Mouse (Mus musculus): Measurements from ENCODE around the gene Cdc42ep5.
A peak's percentile ranks its signal among the peaks of the same experiment; 100 is the strongest.
"Not testable (repeated sequence)": the region's sequence is repeated elsewhere in the genome, so short reads cannot be mapped to it uniquely, and the experiment has no call there.

Cdc42ep5 gene

GRCm38 (mm10) chr7:4164090-4164910, at the start of gene Cdc42ep5:
Cdc42ep5 (minus strand) TSS chr7:4164860.
- DNase-seq (ENCODE audit: low spot score in 2 of 2), result no peak

DNA sequence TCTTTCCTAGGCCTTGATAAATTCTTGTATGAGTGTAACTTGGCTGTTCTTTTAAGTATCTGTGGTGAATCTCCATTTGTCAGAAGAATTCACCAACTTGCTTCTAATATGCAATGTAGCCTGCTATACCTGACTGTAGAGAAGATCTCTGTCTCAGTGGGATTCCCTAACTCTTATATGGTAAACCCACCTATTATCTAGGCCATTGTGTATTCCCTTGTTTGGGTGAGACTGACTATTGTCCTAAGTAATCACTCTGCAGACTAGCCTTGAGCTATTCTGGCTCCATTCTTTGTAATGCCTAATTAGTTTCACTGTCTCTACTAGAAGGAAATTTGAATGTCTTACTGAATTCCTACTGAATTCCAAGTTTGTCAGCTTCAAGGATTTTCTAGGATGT, 48.8 kb upstream of the Cdc42ep5 start:
- not testable (repeated sequence) for DNase-seq (ENCODE audit: low spot score in 2 of 2)

DNA sequence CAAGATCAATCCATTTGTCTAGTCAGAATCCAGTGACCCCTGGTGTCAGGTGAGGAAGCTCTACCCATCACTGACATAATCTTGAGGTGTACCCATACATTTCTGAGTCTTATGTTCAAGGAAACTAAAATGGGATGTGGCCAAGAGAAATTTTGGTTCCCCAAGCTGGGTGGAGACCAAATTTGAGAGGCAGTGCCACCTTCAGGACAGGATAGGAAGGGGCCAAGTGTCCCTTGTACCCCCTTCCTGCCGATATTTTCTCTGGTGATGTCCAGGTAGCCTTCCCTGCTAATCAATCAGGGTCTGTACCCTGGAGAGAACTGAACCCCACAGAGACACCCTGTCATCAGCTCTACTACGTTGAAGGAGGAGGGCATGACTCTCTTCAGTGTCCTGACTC, 44.0 kb upstream of the Cdc42ep5 start:
- no peak for DNase-seq (ENCODE audit: low spot score in 2 of 2)

DNA sequence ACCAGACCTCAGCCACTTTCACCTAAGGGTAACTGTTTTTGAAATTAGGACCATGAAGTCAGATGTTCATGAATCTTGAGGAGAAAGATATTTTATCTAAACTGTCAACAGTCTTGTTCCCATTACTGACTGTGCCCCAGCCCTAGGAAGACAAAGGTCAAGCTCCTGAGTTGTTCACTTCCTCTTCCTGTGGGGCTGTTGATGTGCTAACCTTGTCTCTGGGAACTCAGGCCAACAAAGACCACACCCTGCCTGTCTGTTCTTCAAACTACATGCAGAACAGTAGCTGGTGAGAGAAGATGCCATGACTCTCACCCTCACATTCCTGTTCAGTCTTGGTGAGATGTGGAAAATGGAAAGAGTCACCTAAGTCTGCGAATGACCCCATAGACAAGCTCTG, 42.5 kb upstream of the Cdc42ep5 start:
- no peak for DNase-seq (ENCODE audit: low spot score in 2 of 2)

GRCm38 (mm10) chr7:4178438-4178837, 13.8 kb upstream of the Cdc42ep5 start:
- DNase-seq (ENCODE audit: low spot score in 2 of 2), result no peak

DNA sequence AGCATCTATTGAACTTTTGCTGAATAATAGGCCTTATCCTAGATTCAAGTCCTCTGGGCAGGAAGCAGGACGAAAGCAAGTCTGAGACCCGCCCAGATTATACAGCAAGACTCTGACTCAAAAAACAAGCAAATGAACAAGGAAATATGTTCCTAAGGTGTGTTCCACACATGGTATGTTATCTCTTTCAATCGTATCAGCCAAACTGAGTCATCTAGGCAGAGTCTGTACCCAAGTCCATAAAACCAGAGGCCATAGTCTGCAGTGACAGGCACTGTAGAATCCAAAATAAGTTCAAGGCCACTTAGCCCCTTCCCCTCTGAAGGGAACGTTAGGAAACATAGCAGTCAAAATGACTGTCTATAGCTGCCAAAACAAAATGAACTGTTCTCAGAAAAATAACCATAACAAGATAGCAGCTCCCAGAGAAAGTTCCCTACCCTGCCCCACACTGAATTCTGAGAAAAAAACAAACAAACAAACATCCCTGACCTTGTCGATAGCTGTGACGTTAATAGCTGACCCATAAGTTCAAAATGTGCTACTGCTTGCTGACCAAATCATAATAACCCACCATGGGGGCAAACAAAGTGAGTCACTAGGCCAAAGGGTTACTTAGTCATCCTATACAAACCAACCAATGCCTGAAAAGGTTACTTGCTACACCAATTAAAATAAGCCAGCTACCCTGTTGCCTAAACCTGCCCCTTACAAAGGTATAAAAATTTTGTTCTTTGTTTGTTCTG, 5.7 kb upstream of the Cdc42ep5 start:
- no peak for DNase-seq (ENCODE audit: low spot score in 2 of 2)

- DNase-seq (ENCODE audit: low spot score in 2 of 2), result no peak
Measured at GRCm38 (mm10) chr7:4167098-4167497, 2.4 kb upstream of the Cdc42ep5 start.

DNA sequence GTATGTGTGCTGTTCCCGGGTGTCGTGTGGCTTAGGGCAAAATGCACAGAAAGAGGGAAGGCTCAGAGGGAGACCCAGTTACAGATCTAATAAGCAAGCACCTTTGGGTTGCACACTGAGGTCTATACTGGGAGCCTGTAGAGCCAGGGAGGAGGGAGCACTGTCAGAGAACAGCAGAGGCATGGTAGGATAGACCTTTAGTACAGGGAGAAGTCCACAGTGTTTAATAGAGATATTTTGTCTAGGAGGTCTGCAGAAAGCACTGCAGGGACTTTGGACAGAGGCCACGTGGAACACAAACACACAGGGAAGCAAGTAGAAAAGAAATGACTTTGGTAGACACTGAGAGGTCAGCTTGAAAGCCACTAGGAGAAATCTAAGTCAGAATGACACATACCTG, 626 bp upstream of the Cdc42ep5 start:
- DNase-seq (ENCODE audit: low spot score in 2 of 2), result no peak

DNA sequence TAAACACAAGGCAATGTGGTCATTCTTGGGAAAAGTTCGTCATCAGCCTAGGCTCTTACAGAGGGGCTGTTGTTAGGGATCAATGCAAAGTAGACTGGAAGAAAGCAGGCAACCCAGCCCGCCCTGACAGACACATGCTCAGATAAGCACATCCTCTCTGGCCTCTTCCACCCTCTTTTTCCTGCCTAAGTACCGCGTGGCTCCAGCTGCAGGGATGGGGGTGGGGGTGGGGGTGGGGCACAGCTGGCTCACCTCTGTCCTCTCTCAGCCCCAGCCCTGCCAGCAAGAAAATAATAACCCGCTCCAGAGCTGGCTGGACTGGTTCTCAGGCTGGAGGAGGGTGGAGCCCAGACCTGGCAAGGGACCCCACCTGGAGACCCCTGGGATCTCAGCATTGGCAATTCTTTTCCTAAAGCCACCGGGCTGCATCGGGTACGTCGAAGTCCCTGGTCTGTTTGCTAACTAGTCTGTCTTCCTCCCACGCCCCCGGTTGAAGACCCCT, 1.0 kb downstream of the Cdc42ep5 start:
- DNase-seq (ENCODE audit: low spot score in 2 of 2), result no peak

- DNase-seq (ENCODE audit: low spot score in 2 of 2), result not testable (repeated sequence)
Measured at GRCm38 (mm10) chr7:4161596-4161995, 3.1 kb downstream of the Cdc42ep5 start.

GRCm38 (mm10) chr7:4154976-4155375, 9.7 kb downstream of the Cdc42ep5 start:
- DNase-seq (ENCODE audit: low spot score in 2 of 2), result no peak

GRCm38 (mm10) chr7:4154356-4154755, 10.3 kb downstream of the Cdc42ep5 start:
- DNase-seq (ENCODE audit: low spot score in 2 of 2), result no peak

GRCm38 (mm10) chr7:4151241-4151640, 13.4 kb downstream of the Cdc42ep5 start:
- DNase-seq (ENCODE audit: low spot score in 2 of 2), result no peak

- no peak for DNase-seq (ENCODE audit: low spot score in 2 of 2)
Measured at GRCm38 (mm10) chr7:4150811-4151221, 13.8 kb downstream of the Cdc42ep5 start.

GRCm38 (mm10) chr7:4150059-4150541, 14.6 kb downstream of the Cdc42ep5 start, which contains the start of gene Leng9:
Leng9 (minus strand) TSS chr7:4150374.
- no peak for DNase-seq (ENCODE audit: low spot score in 2 of 2)

- DNase-seq (ENCODE audit: low spot score in 2 of 2), result peak; percentile 81 to 84
Measured at GRCm38 (mm10) chr7:4149209-4150054, 15.2 kb downstream of the Cdc42ep5 start.

DNA sequence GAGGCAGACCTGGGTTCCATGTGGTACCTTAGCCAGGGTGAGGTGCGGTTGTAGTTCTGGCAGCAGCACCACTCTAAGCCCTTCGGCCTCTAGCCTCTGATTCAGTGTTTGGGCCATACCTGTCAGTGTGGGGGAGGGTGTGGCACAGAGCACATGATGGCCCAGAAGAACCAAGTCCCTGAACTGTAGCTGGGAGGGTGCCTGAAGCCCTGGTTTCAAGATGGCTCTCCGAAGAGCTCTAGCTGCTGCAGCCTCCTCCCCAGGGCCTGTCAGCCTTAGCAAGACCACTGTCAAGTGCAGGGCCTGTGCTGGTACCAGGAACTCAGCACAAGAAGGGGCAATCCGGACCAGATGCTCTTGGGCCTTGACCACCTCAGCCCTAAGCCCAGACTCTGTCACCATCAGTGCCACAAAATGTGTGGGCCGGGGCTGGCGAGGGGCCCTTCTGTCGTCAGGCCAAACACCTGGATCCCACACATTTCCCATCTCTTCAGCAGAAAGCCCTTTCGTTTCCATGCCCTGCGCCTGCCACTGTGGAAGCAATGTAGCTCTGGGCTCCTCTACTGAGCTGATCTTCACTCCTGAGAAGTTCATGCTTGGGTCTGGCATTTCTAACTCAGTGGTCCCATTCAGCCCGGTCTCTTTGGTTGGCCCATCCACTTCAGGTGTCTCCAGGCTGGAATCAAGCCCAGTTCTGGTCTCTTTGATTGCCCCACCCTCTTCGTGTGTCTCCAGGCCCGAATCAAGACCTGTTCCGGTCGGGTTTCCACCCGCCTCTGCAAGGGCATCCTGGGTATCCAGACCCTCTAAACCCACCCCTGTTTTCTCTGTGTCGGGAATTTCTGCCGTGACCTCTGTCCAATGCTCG, 16.1 kb downstream of the Cdc42ep5 start:
- DNase-seq (ENCODE audit: low spot score in 2 of 2), result no peak

DNA sequence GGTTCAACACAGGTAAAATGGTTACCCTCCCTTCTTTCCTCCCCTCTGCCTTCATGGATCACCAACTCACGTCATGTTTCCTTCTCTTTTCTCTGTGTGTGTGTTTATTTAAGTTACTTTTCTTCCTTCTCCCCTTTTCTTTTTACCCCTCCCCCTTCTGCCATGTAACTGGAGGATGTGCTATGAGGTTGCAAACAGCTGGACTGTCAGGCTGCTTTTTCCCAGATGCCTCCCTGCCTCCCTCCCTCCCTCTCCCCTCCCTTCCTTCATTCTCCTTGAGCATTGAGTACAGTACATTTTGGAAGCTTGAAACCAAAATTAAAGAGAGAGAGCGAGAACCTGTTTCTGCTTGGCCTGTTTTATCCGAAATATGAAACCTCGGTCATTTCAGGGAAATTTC, 16.8 kb downstream of the Cdc42ep5 start:
- DNase-seq (ENCODE audit: low spot score in 2 of 2), result no peak

DNA sequence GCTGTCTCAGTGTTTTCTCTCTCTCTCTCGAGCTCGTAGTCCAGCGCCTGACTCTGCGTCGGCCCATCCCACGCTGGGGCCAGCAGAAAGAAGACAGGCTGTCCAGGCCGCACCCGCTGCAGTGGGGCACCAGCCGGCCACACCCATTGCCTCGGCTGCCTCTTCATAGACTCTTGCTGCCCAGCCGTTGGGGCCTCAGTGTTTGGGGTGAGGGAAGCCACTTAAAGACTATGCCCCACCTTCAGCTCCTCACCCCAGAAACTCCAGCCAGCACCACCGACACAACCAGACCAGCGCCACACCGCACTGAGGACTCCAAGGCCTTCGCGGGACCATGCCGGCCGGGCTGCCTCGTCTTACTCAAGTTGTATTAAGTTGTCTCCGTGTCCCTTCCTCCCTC, 17.3 kb downstream of the Cdc42ep5 start:
- DNase-seq (ENCODE audit: low spot score in 2 of 2), result no peak

All from right cerebral cortex, postnatal 36 days (tissue).